In genomic region chr6:31065419-31065818, GRCm38 (mm10) we compare ENCODE assay signal across 19 mouse cellular contexts.
DNase-seq lines count a peak whose midpoint lies in the region; ATAC-seq lines count a peak whose summit lies in the region.
"Had no signal": no experiment of that assay in that cellular context is flagged by ENCODE, and none has a peak within 500 bp of the region (broad histone marks: within the 10 kb centered on the region; RNA-seq: fewer than 3 reads in every experiment).

No protein-coding gene starts in this region.

- 0 out of 2 replicates have a peak, but pooled peaks have one; percentile 19 for ATAC-seq in erythroid progenitor cell, adult 5-6 weeks (replicated peaks; ENCODE audit: low FRiP score, poor library complexity, severe bottlenecking)
- peak; percentile 22; the same call in 1 of the 2 replicates for ATAC-seq in neutrophil, adult 5-6 weeks (ENCODE audit: extremely low read depth, insufficient number of reproducible peaks, low FRiP score, poor library complexity, severe bottlenecking)
- ATAC-seq: activated CD4-positive, CD25-positive, alpha-beta regulatory T cell, adult 4 months; inflammation-experienced regulatory T-cells, adult 6 months; midbrain, embryonic 16.5 days had no signal

- peak; percentile 4 for DNase-seq in kidney, adult 9 months
- no peak for DNase-seq in kidney, postnatal 25 days
- DNase-seq in CD4-positive helper T cell, adult 2 months (ENCODE audit: low read depth, low spot score), result peak; percentile 47
- DNase-seq in ovary, adult 18-20 months (ENCODE audit: low spot score), result no peak
- DNase-seq in adrenal gland, adult 8-10 months, result no peak
- DNase-seq: adrenal gland, postnatal 25 days; B cell, adult 2 months; cerebellum, adult 11 months; cerebellum, postnatal 10 days; gastrocnemius, adult 2 months; heart, adult 2 months; left cerebral cortex, postnatal 4 days; lung, adult 18-20 months; thymus, postnatal 14 days had no signal

Comparison
In these comparisons a context has a peak if more than half of its experiments do, and no peak if none do; other contexts are left out.
1. DNase-seq: peak in kidney, adult 9 months (single experiment) and CD4-positive helper T cell, adult 2 months (single experiment); none in kidney, postnatal 25 days (0 of 2), ovary, adult 18-20 months (single experiment) and adrenal gland, adult 8-10 months (single experiment).